Mouse (Mus musculus): ENCODE results near the gene Hpse. TPM values are rescaled to one million over a fixed set of nuclear protein-coding genes. Genes with fewer than 3 reads are reported as not detected.
A peak's percentile ranks its signal among the peaks of the same experiment; 100 is the strongest.

Hpse gene
- total RNA-seq, 2 experiments from 2014 or later = 0.72 to 0.90 TPM

GRCm38 (mm10) chr5:100697398-100697797 lies 22.1 kb downstream of the Hpse start:
- DNase-seq (ENCODE audit: low spot score in 2 of 2) = no peak

- DNase-seq (ENCODE audit: low spot score in 2 of 2) = no peak
Observed at GRCm38 (mm10) chr5:100685631-100686030, 33.9 kb downstream of the Hpse start.

- no peak for DNase-seq (ENCODE audit: low spot score in 2 of 2)
Observed at GRCm38 (mm10) chr5:100680542-100680933, 39.0 kb downstream of the Hpse start.

DNA sequence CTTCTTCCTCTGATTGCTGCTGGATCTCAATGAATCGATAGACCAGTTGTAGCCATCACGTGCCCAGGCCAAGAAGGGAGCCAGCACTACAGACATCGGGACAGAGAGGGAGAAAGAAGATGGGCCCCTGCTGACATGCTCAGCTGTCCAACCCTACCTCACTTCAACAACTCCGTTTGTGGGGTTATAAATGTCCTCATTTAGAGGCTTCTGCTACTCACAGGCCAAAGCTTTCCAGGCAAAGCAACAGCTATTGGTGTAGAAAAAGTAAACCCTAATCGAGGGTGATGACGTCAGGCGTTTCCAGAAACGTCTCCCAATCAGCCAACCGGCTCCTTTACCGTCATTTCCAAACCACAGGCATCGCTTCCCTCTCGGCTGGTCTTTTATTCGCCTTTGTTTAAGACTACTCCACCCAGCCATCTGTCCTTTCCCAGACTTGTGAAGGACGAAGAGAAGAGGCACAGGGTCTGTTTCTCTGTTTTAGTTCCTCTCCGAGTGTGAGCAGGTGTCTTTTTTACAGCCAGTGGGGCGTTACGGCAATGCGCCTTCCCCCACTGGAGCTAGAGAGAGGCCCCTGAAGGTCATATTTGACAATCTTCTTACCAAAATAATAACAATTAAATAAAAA lies 39.5 kb downstream of the Hpse start:
- no peak for DNase-seq (ENCODE audit: low spot score in 2 of 2)

DNA sequence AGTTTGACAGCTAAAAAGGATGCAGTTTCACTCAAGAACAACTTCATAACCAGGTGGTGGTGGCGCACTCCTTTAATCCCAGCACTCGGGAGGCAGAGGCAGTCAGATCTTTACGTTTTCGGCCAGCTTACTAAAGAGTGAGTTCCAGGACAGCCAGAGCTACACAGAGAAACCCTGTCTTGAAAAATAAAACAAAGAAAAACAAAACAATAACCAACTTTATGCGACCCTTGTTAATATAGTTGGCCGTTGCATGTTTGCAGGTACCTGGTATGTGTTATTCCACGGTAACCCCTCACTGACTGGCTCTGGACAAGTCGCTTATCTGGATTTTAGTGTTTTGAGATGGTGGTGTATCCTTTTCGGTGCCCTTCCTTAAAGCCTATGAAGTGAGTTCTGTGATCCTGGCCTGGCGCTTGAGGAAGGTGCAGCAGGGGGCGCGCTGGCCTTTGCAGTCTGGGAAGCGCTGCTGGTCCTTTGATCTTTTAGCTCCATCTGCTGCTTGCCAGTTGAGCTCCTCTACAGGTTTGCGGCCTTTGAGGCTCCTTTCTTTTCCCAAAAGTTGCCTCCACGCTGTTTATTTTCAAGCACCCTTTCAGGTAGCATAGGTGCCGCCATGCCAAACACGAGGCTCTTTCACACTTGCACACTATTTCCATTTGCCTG lies 44.7 kb downstream of the Hpse start, which contains the start of gene Coq2:
Gene Coq2 (minus strand): TSS at position 430 of the 666 bp plus-strand sequence.
- DNase-seq (ENCODE audit: low spot score in 2 of 2) = peak; percentile 36 to 64

DNA sequence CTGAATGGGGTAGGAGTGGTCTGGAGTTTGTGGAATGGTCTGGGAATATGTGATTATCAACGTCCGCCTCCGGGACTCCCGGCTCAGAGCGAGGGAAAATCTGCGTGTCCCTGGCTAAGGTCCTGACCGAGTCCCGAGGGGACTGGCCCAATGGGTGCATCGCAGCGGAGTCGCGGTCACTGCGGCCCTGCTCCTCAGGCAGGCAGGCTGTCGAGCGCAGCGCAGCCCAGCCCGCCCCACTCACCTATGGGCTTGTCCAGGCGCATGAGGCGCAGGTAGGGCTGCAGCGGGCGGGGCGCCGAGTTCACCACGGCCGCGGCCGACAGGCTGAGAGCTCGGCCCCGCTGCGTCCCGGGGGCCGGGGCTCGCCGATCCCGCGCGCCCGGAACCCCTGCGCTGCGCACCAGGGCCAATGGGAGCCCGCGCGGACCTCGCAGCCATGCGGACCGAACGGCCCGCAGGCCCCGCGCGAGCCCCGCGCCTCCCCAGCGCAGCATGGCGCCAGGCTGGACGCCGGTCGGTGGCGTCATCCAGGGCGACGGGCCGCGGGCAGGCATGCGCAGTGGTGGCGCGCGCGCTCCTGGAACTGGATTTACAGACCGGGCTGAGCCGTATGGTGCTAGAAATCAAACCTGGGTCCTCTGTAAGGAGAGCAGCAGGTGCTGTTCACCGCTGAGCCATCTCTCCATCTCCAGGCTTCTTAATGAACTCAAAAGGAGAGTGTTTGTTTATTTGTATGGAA lies 45.6 kb downstream of the Hpse start:
- DNase-seq (ENCODE audit: low spot score in 2 of 2) = peak; percentile 82 to 89

GRCm38 (mm10) chr5:100672403-100672802 lies 47.1 kb downstream of the Hpse start:
- no peak for DNase-seq (ENCODE audit: low spot score in 2 of 2)

GRCm38 (mm10) chr5:100671897-100672296 lies 47.6 kb downstream of the Hpse start:
- no peak for DNase-seq (ENCODE audit: low spot score in 2 of 2)

DNA sequence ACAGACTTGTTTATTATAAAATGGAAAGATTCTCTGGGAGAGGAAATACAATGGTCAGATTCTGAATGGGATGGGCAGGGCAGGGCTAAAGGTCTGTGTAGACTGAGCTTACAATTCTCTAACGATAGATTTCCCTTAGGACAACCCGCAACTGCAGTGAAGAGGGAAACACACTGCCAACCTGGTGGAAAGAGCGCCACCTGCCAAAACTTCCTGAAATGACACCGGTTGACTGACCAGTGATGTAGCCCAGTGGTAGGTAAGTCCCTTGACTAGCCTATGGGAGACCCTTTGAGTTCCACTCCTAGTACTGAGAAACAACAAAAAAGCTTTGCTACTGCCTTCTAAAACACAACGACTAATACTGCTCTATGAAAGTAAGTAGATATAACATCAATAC lies 48.1 kb downstream of the Hpse start:
- peak; percentile 29 to 41 for DNase-seq (ENCODE audit: low spot score in 2 of 2)

- DNase-seq (ENCODE audit: low spot score in 2 of 2) = no peak
Observed at GRCm38 (mm10) chr5:100666965-100667364, 52.6 kb downstream of the Hpse start.

GRCm38 (mm10) chr5:100663854-100664253 lies 55.7 kb downstream of the Hpse start:
- peak in 1 of 2 experiments; percentile 52 for DNase-seq (ENCODE audit: low spot score in 2 of 2)

DNA sequence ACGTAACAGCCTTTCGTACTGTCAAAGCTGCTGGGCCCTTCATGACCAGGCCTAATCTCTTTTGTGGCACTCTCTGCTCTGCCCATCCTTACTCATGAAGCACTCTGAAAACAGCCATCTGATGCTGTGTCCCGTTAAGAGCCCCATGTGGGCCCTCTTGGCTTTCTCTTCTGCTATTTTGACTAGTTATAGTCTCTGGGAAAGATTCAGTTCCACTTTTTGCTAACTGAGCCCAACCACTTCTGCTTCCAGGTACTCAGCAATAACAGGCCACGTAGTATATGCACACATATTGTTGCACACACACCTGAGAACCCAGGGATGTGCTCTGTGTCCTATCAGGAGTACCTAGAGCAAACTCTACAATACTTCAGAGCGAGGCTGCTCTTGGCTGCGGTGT lies 56.5 kb downstream of the Hpse start:
- no peak for DNase-seq (ENCODE audit: low spot score in 2 of 2)

- peak; percentile 23 to 60 for DNase-seq (ENCODE audit: low spot score in 2 of 2)
Observed at GRCm38 (mm10) chr5:100658460-100658859, 61.1 kb downstream of the Hpse start.

GRCm38 (mm10) chr5:100656352-100656751 lies 63.2 kb downstream of the Hpse start:
- no peak for DNase-seq (ENCODE audit: low spot score in 2 of 2)

- no peak for DNase-seq (ENCODE audit: low spot score in 2 of 2)
Observed at GRCm38 (mm10) chr5:100652327-100652726, 67.2 kb downstream of the Hpse start.

DNA sequence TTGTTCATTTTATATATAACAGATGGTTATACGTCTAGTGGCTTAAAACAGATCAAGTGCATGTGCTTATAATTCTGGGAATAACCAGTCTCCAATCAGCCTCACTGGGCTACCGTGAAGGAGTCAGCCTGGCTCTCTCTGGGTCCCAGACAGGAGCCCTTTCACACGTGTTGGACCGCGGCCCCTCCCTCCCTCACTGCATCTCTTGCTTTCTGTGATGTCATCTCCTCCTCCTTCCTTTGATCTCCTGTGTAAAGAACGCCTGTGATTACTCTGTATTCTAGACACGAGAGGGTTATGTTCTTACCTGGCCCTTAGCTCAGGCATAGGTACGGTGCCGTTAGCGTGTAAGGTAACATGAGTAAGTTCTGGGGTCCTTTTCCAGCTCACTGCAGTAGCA lies 68.0 kb downstream of the Hpse start:
- no peak for DNase-seq (ENCODE audit: low spot score in 2 of 2)

DNA sequence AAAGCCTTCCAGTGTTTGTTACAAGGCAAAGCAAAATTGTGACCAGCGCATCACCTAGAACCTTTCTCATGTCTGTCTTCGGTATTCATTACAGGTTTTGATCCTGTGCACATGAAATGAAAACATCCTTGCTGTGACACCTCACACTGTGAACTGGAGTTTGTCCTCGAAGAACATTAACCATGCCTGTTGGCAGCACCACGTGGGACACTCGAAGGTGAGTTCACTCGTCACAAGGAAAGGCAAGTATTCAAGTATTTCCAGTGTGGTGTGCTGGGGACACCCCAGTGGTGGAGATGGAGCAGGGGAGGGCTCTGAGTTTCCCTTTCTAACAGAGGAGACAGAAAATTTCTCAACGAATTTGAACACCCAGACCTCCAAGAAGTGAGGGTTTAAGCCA lies 68.5 kb downstream of the Hpse start:
- DNase-seq (ENCODE audit: low spot score in 2 of 2) = no peak

DNA sequence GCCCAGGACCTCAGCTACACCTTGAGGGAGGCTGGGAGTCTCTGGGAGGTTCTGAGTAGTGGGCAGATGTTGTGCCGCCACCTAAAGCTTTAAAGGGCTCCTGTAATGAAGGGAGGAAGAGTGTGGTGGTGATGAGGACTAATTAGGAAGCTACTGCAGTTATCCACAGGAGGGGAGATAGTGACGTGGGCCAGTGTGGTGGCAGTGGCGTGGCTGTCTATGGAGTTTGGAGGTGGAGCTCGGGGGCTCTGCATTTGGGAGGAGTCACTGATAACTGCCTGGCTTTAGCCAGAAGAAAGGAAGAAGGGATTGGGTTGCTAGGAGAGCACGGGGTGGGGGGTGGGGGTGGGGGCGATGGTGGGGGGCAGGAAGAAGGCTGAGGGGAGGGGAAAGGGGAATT lies 71.0 kb downstream of the Hpse start:
- no peak for DNase-seq (ENCODE audit: low spot score in 2 of 2)

- DNase-seq (ENCODE audit: low spot score in 2 of 2) = no peak
Observed at GRCm38 (mm10) chr5:100648046-100648445, 71.5 kb downstream of the Hpse start.

DNA sequence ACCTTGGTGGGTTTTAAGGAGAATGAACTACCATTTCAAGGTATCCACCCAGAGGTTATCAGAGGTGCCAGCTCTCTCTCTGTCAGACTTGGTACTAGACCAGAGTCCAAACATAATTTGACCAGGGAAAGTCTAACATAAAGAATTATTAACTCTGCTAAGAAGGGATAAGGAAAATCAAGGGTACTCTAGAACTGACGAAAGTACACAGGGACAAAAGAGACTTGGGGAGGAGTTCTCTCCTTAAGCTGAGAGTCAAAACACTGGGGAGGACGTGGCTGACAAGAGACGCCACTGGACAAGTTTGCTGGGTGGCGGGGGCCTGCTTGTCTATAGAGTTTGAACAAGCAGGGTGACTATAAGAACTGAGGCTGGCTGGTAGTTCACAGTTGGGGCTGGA lies 73.0 kb downstream of the Hpse start:
- no peak for DNase-seq (ENCODE audit: low spot score in 2 of 2)

DNA sequence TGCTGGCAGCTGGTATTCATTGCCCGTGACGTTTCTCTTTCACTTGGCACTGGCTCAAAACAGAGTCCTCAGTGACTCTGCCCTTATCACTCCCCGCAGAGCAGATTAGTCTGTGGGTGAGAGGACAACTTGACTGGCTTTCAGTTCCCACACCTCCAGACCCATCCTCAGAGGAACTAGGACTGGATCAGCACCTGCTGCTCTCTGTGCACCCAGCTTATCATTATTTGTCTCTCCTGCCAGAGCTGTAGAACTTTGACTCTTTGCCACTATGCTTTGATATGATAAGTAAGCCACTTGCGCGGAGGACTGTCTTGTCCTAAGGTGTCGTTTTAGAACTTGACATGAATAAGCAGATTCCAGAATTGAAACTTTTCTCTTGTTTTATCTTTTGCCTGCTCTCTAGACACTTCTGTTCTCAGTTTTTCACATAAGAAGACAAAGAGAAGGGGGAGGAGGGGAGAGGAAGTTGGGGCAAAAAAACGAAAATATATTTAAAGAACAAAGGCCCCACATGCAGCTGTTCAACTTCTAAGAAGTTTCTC lies 75.5 kb downstream of the Hpse start:
- DNase-seq (ENCODE audit: low spot score in 2 of 2) = no peak
